Mouse (Mus musculus) adrenal gland, adult 2 months (tissue): Measurements from ENCODE around the gene Trabd. TPM values are rescaled to one million over a fixed set of nuclear protein-coding genes. Genes with fewer than 3 reads are reported as not detected.

ENCODE experiments used
- DNase-seq: peaks from one replicate; pipeline ENCODE4 v3.0.0; 2021
- polyA plus RNA-seq: library from polyadenylated mRNA; depleted of rRNA; stranded (reverse); fragments of >200 nt; gene quantifications from 2 replicates; pipeline ENCODE4 v1.2.3, GENCODE M21; 2012
- total RNA-seq, 2 experiments: library from RNA; stranded (reverse); gene quantifications; 2 replicates each; pipeline ENCODE4 v1.2.3; 2021

The Trabd gene
- total and polyA plus RNA-seq, 3 experiments, result 27.4 to 47.7 (median 43.2) TPM

- DNase-seq, result peak; percentile 84
Observed at GRCm38 (mm10) chr15:89076156-89076731, 1.3 kb downstream of the Trabd start.

GRCm38 (mm10) chr15:89078208-89078836 lies 3.4 kb downstream of the Trabd start:
- peak; percentile 57 for DNase-seq

- DNase-seq, result no peak
Observed at GRCm38 (mm10) chr15:89083906-89084305, 9.0 kb downstream of the Trabd start.

- DNase-seq, result no peak
Observed at GRCm38 (mm10) chr15:89084826-89085225, 9.9 kb downstream of the Trabd start.

GRCm38 (mm10) chr15:89088607-89089247 lies 13.8 kb downstream of the Trabd start, which contains the start of gene Selenoo:
Gene Selenoo, plus strand, starts transcription at chr15:89089084.
- DNase-seq, result peak; percentile 96

- DNase-seq, result no peak
Observed at GRCm38 (mm10) chr15:89089248-89090051, 14.5 kb downstream of the Trabd start.

GRCm38 (mm10) chr15:89090662-89091061 lies 15.7 kb downstream of the Trabd start:
- no peak for DNase-seq

- DNase-seq, result no peak
Observed at GRCm38 (mm10) chr15:89092181-89092580, 17.3 kb downstream of the Trabd start.

- DNase-seq, result no peak
Observed at GRCm38 (mm10) chr15:89097450-89097849, 22.5 kb downstream of the Trabd start.

GRCm38 (mm10) chr15:89098616-89099015 lies 23.7 kb downstream of the Trabd start:
- DNase-seq, result peak; percentile 3

- DNase-seq, result no peak
Observed at GRCm38 (mm10) chr15:89100823-89101222, 25.9 kb downstream of the Trabd start.

GRCm38 (mm10) chr15:89102646-89103045 lies 27.7 kb downstream of the Trabd start:
- DNase-seq, result no peak

- DNase-seq, result no peak
Observed at GRCm38 (mm10) chr15:89103921-89104320, 29.0 kb downstream of the Trabd start.

- no peak for DNase-seq
Observed at GRCm38 (mm10) chr15:89104425-89104824, 29.5 kb downstream of the Trabd start.

- DNase-seq, result no peak
Observed at GRCm38 (mm10) chr15:89106073-89106472, 31.1 kb downstream of the Trabd start.

- DNase-seq, result no peak
Observed at GRCm38 (mm10) chr15:89106976-89107375, 32.1 kb downstream of the Trabd start.

- peak; percentile 80 for DNase-seq
Observed at GRCm38 (mm10) chr15:89110147-89110546, 35.2 kb downstream of the Trabd start.

- DNase-seq, result no peak
Observed at GRCm38 (mm10) chr15:89118007-89118406, 43.1 kb downstream of the Trabd start.

- peak; percentile 96 for DNase-seq
Observed at GRCm38 (mm10) chr15:89122649-89123366, 47.9 kb downstream of the Trabd start, which contains the start of gene Tubgcp6. Gene Tubgcp6, minus strand, starts transcription at chr15:89123112.

GRCm38 (mm10) chr15:89123595-89123994 lies 48.7 kb downstream of the Trabd start:
- no peak for DNase-seq

- DNase-seq, result no peak
Observed at GRCm38 (mm10) chr15:89124312-89124711, 49.4 kb downstream of the Trabd start.

- DNase-seq, result no peak
Observed at GRCm38 (mm10) chr15:89125351-89125750, 50.4 kb downstream of the Trabd start.
